Mouse (Mus musculus): ENCODE results near the gene Stk24. TPM values are rescaled to one million over a fixed set of nuclear protein-coding genes. Genes with fewer than 3 reads are reported as not detected.

Stk24 gene
- 20.4 and 21.6 TPM in 2 replicates for polyA plus RNA-seq (2012; rRNA removed)

DNA sequence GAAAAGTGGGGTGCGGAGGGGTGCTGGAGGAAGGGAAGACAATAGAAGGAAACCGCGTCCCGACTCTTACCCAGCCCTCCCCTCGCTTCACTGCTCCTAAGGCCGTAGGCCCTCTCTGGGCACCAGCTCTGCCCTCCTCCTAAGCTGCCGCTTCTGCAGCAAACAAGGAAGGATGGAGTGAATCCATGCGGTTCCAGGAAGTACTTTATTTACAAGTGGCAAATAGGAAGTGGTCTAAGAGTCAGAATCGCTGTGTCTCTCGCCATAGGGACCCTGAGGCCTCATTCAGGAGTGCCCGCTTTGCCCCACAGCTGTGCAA lies at the start of gene Stk24:
Gene Stk24 (minus strand): TSS at position 185 of the 319 bp plus-strand sequence.

Other genes starting within 250 kb of the Stk24 start
- gene Slc15a1, start 125.2 kb upstream of the Stk24 start, polyA plus RNA-seq (2012; rRNA removed): 0.05 and 0.65 TPM in 2 replicates